Mouse (Mus musculus) adrenal gland, adult (tissue): ENCODE measurements at regions not wholly inside any gene's neighbourhood (a gene's known extent, or its start where the extent isn't known, plus 50 kb on each side); places are given as distances from the start of the nearest gene placed in this dataset.
A peak's percentile ranks its signal among the peaks of the same experiment; 100 is the strongest.

Experiments used
- DNase-seq, 2 experiments: peaks; one replicate each; pipeline ENCODE4 v3.0.0; 2022 to 2023; ENCODE audit warnings: low spot score in 1 of 2; ENCODE audit not compliant: inconsistent age in 2 of 2

DNA sequence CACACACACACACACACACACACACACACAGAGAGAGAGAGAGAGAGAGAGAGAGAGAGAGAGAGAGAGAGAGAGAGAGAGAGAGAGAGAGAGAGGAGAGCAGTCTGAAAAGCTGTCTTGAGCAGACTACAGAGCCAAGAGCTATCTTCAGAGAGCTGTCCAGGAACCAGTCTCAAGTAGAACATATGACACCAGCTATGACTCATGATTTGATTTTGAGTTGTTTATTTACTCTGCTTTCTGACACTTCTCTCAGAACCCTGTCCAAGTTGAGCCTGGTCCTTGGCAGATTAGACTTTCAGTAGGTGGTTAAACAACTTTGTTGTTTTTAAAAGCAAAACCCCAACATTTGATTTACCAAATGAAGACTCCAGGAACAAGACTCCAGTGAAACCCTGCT, 420.8 kb upstream of the Lcorl start:
- DNase-seq: peak in 1 of 2 experiments; percentile 46

- no peak for DNase-seq
These were observed 399.3 kb upstream of the Lcorl start for GRCm38 (mm10) chr5:46256730-46257129.

GRCm38 (mm10) chr5:46253940-46254339, 396.5 kb upstream of the Lcorl start:
- DNase-seq: no peak

DNA sequence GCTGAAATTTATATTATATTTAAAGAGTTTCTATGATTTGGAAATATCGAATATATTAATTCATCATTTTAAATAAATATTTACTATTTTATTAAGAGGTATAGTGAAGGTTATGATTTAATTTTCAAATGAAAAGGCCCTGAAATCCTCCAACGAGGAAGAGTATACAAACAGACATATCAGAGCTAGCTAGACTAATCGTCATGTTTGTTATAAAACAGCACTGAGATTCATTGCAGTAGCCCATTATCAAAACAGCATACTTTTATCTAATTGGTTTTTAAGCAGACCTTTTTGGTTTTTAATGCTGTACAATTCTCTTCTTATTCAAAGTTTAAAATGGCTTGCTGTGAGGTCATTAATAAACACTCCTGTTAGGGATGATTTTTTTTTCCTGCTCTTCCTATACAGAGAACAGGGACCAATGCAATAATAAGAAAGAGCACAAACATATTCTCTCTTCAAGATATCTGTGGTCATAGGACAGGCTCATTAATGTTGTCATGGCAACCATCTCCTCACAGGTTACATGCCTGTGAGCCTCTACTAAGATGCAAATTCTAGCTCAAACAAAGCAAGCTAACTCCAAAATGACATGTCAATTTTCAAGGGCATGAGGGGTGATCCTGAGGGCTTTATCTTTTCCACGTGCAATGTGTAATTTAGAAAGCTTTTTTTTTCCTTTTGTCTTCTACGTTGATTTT, 378.1 kb upstream of the Lcorl start:
- DNase-seq: no peak

DNA sequence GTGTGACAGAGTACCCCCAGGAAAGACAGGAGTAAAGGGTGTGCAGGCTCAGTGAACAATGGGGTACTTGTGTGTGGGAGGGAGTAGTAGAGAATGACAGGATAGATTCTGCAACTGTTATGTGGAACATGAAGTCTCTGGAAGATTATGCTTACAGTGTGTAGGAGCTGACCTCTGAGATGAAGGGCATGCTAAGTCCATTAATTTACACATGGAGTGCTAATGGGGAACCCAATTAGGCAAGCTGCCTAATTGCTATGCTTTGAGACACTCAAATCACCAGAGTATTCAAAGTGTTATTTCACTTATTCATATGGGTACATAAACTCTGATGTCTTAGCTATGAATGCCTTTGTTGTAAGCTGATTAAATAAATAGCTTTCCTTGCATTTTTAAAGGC, 375.4 kb upstream of the Lcorl start:
- no peak for DNase-seq

DNA sequence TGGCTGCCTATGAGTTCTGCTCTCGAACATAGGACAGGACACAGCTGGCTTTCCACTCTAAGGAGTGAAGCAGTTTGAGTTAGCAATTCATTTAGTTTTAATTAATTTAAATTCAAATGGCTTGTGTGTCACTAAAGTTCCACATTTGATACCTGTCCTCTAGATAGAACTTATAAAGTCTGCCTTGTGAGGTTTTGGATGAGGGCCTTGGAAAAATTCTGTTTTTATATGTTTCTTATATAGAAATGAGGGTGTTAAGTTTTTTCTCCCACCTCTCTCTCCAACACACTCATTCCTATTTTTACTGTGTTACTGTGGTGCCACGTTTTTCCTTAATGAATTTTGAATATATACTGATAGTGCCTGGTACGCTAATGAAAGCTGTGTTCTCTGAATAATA, 371.3 kb upstream of the Lcorl start:
- no peak for DNase-seq

DNA sequence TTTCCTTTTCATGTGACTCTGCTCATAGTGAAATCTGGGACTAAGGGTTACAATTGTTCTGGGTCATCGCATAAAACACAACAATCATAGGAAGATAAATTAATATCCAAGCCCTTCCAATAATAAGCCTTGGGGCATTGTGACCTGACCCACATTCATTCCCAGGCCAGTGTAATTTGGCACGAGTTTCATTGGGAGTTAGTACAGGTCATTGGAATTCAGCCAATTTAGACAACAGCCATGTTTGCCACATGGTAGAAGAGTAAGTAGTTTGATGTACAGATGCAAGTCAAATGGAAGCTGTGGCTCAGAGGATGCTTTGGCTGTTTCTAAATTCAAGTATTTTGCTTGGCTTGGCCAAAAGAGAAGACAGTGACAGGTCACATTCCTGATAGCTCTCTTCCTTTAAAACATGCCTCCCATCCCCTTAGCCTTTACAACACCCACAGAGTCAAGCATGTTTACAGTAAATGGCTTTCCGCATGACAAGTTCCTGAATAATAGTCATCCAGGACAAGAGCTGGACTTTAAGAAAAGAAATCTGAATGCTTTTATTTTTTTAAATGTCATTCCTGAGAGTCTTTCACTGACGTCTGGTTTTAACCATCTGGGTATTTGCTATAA, 355.5 kb upstream of the Lcorl start:
- peak in 1 of 2 experiments; percentile 48 for DNase-seq

DNA sequence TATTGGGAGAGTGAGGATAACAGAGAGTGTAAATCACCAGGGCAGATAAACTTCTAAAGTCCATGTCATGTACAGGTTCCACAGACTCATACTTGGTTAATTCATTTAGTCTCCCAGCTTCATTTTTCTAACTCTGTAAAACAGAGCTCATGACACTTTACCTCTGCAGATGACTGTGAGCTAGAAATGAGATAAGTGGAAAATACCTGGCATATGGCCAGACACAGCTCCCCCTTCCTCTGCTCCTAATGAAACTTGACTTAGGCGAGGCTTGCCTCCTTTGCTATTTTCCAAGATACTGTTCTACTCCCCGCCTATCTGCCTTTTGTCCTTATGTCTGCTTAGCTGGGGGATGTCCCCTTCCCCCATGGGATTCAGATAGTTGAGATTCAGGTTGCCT, 351.7 kb upstream of the Lcorl start:
- peak; percentile 6 to 47 for DNase-seq

DNA sequence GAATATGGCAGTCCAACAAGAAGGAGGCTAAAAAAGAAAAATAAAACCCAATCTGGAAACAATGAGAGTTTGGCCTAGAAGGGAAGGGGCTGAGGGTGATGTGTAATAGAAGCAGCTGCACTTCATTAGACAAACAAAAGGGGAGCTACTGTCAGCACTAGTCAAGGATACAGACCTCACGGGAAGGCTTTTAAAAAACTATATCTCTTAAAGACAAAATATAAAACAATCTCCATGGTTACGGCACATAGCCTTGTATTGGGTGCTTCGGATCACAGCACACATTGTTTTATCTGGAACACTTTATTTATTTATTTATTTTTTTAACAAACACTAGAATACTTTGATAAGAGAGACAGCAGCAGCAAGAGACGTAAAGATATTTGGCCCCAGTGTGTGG, 346.3 kb upstream of the Lcorl start:
- DNase-seq: no peak

GRCm38 (mm10) chr5:46202457-46202772, 345.0 kb upstream of the Lcorl start:
- DNase-seq: no peak

DNA sequence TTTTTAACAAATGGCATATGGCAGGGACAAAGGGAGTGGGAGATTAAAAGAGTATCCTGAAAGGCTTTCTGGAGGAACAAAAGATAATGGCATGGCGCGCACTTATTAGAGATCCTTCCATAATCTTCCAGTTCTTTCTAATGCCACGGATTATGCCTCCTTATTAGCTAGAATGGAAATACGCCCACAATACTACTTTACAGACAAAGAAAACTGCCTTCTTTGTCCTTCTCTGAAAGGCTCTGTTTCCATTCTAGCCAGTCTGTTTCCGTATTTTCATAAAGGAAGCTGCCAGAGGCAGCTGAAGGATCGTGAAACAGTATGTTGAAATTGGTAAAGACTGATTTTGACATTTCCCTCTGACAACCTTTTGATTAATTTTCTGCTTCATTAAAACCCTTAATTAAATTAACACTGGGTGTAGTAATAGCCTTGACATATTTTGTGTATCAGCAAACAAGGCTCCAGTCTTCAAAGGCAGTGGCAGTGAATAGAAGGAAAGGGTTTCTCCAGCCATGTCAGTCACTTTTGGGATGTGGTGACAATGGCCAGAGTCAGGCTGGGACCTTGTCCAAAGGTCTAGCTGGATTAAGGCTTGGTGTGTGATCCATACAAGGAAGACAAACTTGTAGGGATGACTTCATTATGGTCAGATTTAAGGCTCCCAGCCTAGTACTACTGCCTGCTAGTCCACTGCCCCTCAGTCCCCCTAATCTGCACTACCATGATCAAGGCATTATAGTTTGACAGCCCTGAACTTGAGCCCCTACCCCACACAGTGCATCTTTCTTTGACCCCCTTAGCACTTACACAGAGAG, 344.4 kb upstream of the Lcorl start:
- DNase-seq: no peak

DNA sequence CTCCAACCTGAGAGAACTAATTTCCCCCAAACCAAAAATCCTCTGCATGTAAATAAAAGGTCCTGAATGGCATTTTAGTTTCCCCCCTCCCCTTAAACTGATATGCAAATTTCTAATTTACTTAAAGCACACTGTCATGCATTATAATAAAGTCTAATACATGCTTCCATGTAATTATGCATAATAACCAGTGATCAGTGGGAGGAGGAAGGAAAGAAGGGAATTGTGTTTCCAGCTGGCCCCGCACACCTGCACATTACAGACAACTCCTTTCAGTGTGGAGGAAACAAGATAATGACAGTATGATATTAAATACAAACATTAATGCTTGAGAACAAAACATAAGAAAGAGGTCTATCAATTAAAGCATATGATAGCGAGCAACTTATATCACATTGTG, 329.5 kb upstream of the Lcorl start:
- DNase-seq: no peak

DNA sequence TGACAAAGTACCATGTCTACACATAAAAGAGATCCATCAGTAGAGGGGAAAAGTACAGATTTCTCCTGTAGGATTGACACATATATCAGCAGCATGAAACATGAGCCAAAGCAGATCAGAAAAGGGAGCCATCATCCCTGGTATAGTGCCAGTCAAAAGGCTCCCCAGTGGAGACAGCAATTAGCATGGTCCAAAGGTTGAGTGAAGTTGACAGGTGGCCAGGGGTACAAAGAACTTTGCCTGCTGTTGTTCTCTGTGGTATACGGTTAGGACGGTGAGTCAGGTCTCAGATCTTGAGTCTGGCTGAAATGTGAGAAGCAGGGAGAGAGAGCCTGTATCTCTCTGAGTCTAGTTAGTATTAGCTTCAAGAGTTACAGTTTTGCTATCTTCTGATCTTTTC, 324.7 kb upstream of the Lcorl start:
- DNase-seq: no peak

DNA sequence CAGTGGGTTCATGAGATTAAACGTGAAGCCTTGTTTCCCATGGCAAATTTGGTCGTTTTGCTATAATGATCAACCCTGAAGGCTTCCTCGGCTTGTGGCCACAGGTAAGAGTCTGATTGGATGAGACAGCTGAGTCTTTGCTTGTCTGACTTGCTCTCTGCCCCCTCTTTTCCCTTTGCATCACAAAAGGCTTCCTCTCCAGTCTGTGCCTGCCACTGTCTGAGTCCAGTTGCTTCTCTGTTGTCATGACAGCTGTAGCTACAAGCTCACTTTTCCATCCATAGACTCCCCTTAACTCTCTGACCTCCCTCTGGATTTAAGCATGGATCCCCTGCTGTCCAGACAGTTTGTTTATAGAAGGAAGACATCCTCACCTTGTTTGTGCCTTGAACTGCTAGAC, 314.9 kb upstream of the Lcorl start:
- no peak for DNase-seq

DNA sequence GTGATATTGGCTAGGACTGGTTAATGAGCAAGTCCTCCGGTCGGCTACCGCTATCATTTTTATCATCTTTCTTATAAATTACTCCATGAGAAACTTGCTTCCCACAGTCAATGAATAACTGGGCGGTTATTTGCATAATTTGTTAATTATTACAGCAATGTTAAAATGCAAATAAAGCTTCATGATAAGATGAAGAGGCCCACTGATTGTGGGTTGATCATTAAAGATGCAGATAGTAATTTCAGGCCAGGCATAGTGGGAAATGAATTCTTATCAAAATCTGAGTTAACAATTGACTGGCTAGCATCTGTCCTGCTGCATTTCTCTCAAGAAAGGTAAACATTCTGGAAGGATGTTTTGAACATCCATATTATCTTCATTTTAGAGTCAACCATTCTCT, 303.4 kb upstream of the Lcorl start:
- DNase-seq: no peak

DNA sequence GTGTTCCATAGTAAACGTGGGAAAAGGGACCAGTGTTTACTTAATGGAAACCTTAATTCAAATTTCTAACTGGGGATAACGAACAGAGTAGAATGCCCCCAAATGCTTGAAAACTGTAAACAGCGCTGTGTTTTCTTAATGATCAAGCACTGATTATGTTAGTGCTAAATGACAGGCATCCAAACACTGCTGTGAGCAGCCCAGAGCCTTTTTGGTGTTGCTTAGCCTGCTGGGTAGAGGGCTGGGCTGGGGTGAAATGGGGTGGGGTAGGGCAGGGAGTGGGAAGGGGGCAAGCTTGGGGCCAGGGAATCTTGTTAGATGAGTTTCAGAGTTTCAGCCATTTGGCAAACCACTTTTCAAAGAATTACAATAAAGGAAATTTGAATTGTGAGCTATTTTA, 294.6 kb upstream of the Lcorl start:
- no peak for DNase-seq

DNA sequence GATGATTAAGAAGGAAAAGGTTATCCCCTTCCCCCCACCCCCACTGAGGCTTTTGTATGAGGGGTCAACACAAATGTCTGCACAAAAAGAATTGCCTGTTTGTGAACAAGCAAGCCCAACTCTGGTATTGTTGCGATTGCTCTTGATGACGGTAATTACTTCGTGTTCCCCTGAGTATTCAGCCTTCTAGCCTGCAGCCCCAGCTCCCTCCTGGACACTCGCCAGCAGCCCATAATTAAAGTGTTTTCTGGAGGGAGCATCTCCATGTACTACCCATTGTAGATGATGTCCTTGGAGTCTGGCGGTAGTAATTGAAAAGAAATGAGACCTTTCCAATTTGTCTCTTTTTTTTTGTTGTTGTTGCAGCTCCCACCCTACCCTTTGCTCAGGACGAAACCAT, 293.4 kb upstream of the Lcorl start:
- DNase-seq: peak; percentile 9 to 29

GRCm38 (mm10) chr5:46149851-46150615, 292.6 kb upstream of the Lcorl start:
- no peak for DNase-seq

DNA sequence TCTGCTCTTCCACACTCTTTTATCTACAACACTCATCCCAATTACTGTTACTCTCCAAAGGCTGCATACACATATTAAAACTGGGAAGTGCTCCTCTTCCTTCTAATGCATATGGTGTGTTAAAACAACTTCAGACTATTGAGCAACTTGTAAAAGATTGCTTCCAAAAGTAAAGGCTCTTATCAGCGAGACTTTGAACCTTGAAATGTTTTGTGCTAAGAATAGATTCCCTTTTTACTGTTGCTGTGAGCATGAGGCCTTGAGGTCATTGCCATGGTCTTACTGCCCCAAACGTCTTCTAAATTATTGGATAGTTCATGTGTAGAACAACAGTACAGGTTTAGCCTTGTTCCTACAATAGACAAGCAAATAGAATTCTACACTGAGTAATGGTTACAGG, 281.6 kb upstream of the Lcorl start:
- peak in 1 of 2 experiments; percentile 69 for DNase-seq

- DNase-seq: no peak
These were observed 280.3 kb upstream of the Lcorl start for GRCm38 (mm10) chr5:46137695-46138094.

DNA sequence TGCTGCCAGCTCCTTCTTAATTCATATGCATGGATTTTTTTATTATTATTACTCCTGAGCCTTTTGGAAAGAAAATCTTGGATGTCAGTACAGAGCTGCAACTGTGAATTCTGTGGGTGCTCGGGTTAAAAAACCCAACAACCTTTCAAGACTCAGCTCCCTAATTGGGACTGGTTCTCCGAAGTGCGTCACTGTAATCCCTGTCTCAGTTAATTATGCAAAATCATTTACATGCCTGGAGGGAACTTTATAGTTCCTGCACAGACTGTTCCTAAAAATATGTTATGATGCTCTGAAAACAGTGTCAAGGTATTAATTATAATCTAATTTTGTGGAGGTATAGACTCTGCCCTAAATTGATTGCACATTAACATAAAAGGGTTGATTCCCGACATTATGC, 250.6 kb upstream of the Lcorl start:
- DNase-seq: no peak

GRCm38 (mm10) chr5:46103350-46103749, 245.9 kb upstream of the Lcorl start:
- no peak for DNase-seq
